Mouse (Mus musculus): ENCODE data around the gene Ddi2. TPM values are rescaled to one million over a fixed set of nuclear protein-coding genes. Genes with fewer than 3 reads are reported as not detected.

Ddi2 gene
- 35.7 TPM for polyA plus RNA-seq (2014; fragmentation: Illumina TruSeq; extraction: RNeasy Lipid Tissue Mini Kit (QIAGEN cat#74804); ENCODE audit: low read depth, low replicate concordance)

GRCm38 (mm10) chr4:141722731-141723672, at the start of gene Ddi2:
Ddi2 (minus strand) TSS chr4:141723419.

GRCm38 (mm10) chr4:141746578-141747346, 23.5 kb upstream of the Ddi2 start, which contains the start of gene Agmat:
Agmat (plus strand) TSS chr4:141746672.

DNA sequence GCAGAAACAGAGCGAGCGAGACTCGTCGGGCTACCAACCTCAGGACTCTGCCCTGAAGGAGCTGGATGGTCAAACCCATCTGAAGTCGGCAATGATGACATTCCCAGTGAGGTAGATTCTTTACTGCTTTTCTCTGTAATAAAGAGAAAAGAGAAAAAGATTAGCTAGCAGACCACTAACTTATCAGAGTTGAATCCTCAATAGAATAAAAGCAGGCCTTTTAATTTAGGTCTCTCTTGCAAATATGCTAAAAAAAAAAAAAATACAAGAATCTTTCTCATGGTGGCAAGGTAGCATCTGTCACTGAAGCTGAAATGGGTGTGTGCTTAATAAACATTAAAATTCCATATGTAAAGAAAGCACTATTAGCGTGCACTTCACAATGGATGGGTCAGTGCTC, 37.7 kb downstream of the Ddi2 start, which contains the start of gene Rsc1a1:
TSS of gene Rsc1a1 (minus strand) at position 101 of the 400 bp plus-strand sequence.

DNA sequence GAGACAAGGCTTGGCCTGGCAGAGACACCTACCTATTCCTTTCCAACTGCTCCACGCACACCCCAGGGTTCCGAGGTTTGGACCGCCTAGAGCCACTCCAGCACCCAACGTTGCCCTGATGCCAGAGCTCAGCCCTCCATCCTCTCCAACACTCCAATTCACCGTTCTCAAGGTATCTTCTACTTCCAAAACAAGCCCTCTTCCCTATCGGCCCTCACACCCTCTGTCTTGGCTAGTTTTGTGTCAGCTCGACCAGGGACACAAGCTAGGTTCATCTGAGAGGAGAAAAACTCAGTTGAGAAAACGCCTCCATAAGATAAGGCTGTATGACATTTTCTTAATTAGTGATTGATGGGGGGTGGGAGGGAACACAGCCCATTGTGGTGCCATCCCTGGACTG, 58.4 kb downstream of the Ddi2 start, which contains the start of gene Plekhm2:
TSS of gene Plekhm2 (minus strand) at position 101 of the 400 bp plus-strand sequence.

Other genes with a start within 250 kb of the Ddi2 start
- gene Spen, start 184.8 kb downstream of the Ddi2 start, polyA plus RNA-seq (2014; fragmentation: Illumina TruSeq; extraction: RNeasy Lipid Tissue Mini Kit (QIAGEN cat#74804); ENCODE audit: low read depth, low replicate concordance): 7.5 TPM
- 5.1 TPM for gene Fblim1, start 117.3 kb downstream of the Ddi2 start, polyA plus RNA-seq (2014; fragmentation: Illumina TruSeq; extraction: RNeasy Lipid Tissue Mini Kit (QIAGEN cat#74804); ENCODE audit: low read depth, low replicate concordance)
- gene Tmem82, start 104.8 kb downstream of the Ddi2 start, polyA plus RNA-seq (2014; fragmentation: Illumina TruSeq; extraction: RNeasy Lipid Tissue Mini Kit (QIAGEN cat#74804); ENCODE audit: low read depth, low replicate concordance): 0.57 TPM
- gene Slc25a34, start 99.6 kb downstream of the Ddi2 start, polyA plus RNA-seq (2014; fragmentation: Illumina TruSeq; extraction: RNeasy Lipid Tissue Mini Kit (QIAGEN cat#74804); ENCODE audit: low read depth, low replicate concordance): 0.53 TPM
- gene Plekhm2, start 58.5 kb downstream of the Ddi2 start, polyA plus RNA-seq (2014; fragmentation: Illumina TruSeq; extraction: RNeasy Lipid Tissue Mini Kit (QIAGEN cat#74804); ENCODE audit: low read depth, low replicate concordance): 1.4 TPM
- gene Rsc1a1, start 37.8 kb downstream of the Ddi2 start, polyA plus RNA-seq (2014; fragmentation: Illumina TruSeq; extraction: RNeasy Lipid Tissue Mini Kit (QIAGEN cat#74804); ENCODE audit: low read depth, low replicate concordance): not detected
- gene Agmat, start 23.3 kb upstream of the Ddi2 start, polyA plus RNA-seq (2014; fragmentation: Illumina TruSeq; extraction: RNeasy Lipid Tissue Mini Kit (QIAGEN cat#74804); ENCODE audit: low read depth, low replicate concordance): 0.32 TPM
- 5.9 TPM for gene Dnajc16, start 67.5 kb upstream of the Ddi2 start, polyA plus RNA-seq (2014; fragmentation: Illumina TruSeq; extraction: RNeasy Lipid Tissue Mini Kit (QIAGEN cat#74804); ENCODE audit: low read depth, low replicate concordance)
- 12.8 TPM for gene Casp9, start 70.2 kb upstream of the Ddi2 start, polyA plus RNA-seq (2014; fragmentation: Illumina TruSeq; extraction: RNeasy Lipid Tissue Mini Kit (QIAGEN cat#74804); ENCODE audit: low read depth, low replicate concordance)
- gene Cela2a, start 102.7 kb upstream of the Ddi2 start, polyA plus RNA-seq (2014; fragmentation: Illumina TruSeq; extraction: RNeasy Lipid Tissue Mini Kit (QIAGEN cat#74804); ENCODE audit: low read depth, low replicate concordance): not detected
- gene Ctrc, start 122.9 kb upstream of the Ddi2 start, polyA plus RNA-seq (2014; fragmentation: Illumina TruSeq; extraction: RNeasy Lipid Tissue Mini Kit (QIAGEN cat#74804); ENCODE audit: low read depth, low replicate concordance): not detected
- gene Efhd2, start 151.5 kb upstream of the Ddi2 start, polyA plus RNA-seq (2014; fragmentation: Illumina TruSeq; extraction: RNeasy Lipid Tissue Mini Kit (QIAGEN cat#74804); ENCODE audit: low read depth, low replicate concordance): 1.1 TPM